Mouse (Mus musculus): Measurements from ENCODE around the gene Btg2.

Gene Btg2

GRCm38 (mm10) chr1:134078061-134078795 lies 692 bp downstream of the Btg2 start:
- peak in 1 of 2 experiments; percentile 69 for DNase-seq (ENCODE audit: low spot score in 2 of 2)

- no peak for DNase-seq (ENCODE audit: low spot score in 2 of 2)
Measured at GRCm38 (mm10) chr1:134077389-134078060, 1.4 kb downstream of the Btg2 start.

- no peak for DNase-seq (ENCODE audit: low spot score in 2 of 2)
Measured at GRCm38 (mm10) chr1:134076789-134077188, 2.1 kb downstream of the Btg2 start.

GRCm38 (mm10) chr1:134075532-134075931 lies 3.4 kb downstream of the Btg2 start:
- no peak for DNase-seq (ENCODE audit: low spot score in 2 of 2)

- DNase-seq (ENCODE audit: low spot score in 2 of 2) = no peak
Measured at GRCm38 (mm10) chr1:134074606-134075005, 4.3 kb downstream of the Btg2 start.

GRCm38 (mm10) chr1:134074184-134074583 lies 4.7 kb downstream of the Btg2 start:
- no peak for DNase-seq (ENCODE audit: low spot score in 2 of 2)

DNA sequence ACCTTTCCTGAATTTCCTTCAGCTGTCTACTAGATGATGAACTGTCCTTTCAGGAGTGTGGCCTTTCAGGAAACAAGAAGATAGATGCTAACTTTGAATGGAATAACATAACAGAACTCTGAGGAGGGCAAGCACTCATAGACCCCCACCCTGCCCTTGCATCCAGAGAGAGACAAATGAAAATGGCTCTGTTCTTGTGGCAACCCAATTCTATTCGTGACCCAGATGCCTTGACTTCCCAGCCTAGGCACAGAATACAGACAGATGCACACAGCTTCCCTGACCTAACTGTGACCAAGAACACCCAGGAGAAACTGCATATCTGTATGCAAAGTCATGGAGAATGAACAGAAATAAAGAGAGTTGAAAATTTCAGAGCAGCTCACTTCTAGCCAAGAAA lies 5.3 kb downstream of the Btg2 start:
- no peak for DNase-seq (ENCODE audit: low spot score in 2 of 2)

DNA sequence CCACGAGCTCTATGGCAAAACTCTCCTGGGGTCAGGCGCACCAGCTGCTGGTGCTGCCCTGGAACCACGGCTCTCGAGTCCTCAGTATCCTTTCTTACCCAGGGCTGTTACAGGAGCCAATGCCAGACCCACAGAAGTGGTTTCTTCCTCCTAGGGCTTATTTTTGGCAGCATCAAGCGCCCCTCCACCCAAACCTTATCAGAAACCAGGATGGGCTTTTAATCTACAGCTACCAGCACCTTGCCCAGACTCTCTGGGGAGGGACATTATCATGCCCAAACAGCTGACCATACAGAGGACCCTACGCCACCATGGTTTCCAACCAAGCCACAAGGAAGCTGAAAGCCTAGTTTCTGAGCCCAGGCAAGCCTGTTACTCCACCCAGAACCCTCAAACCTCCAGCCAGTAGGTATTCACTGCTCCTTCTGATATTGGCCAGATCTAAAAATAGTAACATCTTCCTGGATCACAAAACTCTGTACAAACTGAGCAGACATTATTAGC lies 5.8 kb downstream of the Btg2 start:
- DNase-seq (ENCODE audit: low spot score in 2 of 2) = no peak

DNA sequence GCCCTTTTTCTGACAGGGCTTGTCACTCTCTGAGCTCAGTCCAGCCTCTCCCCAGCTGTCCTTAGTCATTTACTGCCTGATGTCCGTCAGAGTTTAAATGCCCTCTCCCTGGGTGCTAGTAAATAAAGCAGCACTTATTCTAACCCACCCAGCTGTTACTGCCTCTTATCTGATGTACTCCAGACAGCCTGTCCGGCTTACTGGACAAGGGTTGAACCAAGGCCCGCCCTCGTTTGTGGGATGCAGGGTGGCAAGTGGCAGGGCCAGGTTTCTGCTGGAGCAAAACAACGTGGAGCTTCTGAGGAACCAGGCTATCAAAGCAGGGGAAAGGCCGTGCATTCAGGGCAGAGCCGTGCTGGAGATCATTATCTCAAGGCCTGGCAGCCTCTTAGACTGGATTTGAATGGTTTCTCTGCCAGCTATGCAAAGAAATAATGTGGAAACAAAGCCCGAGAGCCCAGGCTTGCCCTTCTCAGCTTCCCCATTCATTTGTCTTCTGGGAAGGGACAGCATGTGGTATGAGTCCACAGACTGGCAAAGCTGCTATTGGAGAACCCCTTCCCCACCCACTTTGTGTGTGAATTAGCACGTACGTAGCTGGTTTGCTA lies 7.4 kb downstream of the Btg2 start:
- peak in 1 of 2 experiments; percentile 80 for DNase-seq (ENCODE audit: low spot score in 2 of 2)

DNA sequence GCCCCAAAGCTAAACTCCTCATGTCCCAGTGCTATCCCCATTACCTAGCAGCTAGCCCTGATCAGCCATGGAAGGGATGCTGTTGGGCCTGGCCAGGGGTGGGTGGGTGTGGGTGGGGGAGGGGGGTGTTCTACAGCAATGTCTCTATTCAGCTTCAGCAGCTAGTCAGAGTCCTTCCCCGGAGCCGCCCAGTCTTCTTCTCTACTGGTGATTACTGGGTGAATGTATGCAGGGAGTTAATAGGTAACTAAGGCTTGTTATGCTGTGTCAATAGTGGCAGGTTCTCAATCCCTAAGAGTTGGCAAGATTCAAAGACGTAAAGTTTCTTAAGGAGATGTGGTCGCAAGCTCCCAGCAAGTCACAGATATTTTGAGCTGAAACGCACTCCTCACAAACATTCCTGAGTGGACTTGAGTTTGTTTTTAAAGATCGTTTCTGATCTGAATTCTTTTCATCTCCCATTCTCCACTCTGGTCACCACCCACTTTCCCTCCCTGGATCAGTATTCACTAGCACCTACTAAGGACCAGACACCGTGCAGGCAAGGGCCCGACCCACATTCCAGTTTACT lies 8.7 kb downstream of the Btg2 start:
- DNase-seq (ENCODE audit: low spot score in 2 of 2) = no peak

DNA sequence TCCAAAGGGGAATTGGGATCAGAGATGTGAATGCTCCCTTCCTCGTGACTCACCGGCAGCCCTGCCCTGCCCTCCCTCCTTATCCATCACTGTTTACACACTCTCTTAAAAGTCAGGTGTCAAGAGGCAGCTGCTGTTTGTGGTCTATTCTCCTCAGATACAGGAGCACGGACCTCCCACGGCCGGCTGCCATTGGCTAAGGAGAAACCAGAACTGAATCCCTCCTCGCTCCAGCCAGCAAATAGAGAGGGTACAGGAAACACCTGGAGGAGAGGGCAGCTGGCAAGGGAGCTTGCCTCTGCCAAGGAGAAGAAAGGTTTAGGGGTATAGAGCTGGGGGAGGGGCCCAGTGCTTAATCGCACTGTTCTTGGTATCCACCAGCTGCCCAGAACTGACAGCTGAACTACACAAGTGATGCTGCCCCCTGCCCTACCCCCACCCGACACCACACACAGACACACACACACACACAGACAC lies 11.7 kb downstream of the Btg2 start:
- peak in 1 of 2 experiments; percentile 77 for DNase-seq (ENCODE audit: low spot score in 2 of 2)

- DNase-seq (ENCODE audit: low spot score in 2 of 2) = no peak
Measured at GRCm38 (mm10) chr1:134066554-134066953, 12.4 kb downstream of the Btg2 start.

DNA sequence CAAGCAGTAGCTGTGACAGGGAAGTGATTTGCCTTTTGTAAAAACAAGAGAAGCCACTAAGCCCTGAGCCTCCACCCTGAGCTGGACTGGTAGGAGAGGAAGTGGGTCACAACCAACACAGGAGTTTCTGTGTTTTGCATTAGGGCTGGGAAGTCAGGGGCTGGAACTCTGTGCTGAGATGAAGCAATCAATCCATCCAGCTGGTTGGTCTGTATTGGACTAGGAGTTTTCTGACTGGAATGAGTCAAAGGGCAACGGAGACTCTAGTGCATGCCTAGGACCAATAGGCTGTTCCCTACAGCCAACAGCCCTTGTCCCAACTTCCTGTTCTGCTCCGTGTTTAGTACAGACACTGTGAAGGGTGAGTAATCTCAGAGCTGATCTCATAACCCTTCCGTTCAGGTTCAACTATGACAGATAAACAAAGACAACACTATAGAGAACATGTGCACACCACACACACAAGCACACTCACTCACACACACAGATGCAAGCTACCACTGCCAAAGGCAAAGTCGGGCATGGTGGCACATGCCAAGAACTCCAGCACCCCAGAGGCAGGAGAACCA lies 13.6 kb downstream of the Btg2 start:
- peak in 1 of 2 experiments; percentile 64 for DNase-seq (ENCODE audit: low spot score in 2 of 2)

DNA sequence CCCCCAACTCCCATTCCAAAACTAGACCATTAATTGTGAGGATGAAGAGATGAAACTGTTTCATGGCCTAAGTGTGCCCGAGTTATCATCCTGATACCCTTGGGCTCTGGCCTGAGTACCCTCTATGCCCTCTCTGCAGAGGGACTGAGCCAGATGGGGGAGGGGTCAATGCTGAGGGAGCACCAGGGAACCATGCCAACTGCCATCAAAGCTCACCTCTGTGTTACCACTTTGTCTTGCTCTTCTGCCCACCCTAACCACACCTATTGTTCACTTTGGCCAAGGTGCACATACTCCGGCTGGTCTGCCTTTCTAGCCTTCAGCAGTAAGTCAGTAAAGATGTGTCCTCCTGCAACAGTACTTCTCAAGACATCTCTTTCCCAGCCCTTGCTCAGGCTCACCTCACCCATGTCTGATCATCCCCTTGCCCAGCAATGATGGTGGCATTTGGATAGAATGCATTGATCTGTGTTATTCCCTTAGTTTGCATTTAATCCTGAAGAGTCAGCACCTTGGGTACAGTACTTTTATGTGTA lies 14.6 kb downstream of the Btg2 start:
- DNase-seq (ENCODE audit: low spot score in 2 of 2) = no peak

- DNase-seq (ENCODE audit: low spot score in 2 of 2) = no peak
Measured at GRCm38 (mm10) chr1:134063773-134064125, 15.2 kb downstream of the Btg2 start.

- DNase-seq (ENCODE audit: low spot score in 2 of 2) = peak in 1 of 2 experiments; percentile 65
Measured at GRCm38 (mm10) chr1:134063086-134063772, 15.7 kb downstream of the Btg2 start.

GRCm38 (mm10) chr1:134062411-134063085 lies 16.4 kb downstream of the Btg2 start:
- DNase-seq (ENCODE audit: low spot score in 2 of 2) = no peak

GRCm38 (mm10) chr1:134061915-134062314 lies 17.0 kb downstream of the Btg2 start:
- no peak for DNase-seq (ENCODE audit: low spot score in 2 of 2)

- DNase-seq (ENCODE audit: low spot score in 2 of 2) = peak; percentile 81 to 91
Measured at GRCm38 (mm10) chr1:134060849-134061569, 17.9 kb downstream of the Btg2 start.

All from urinary bladder, adult 18-20 months (tissue).